Mouse (Mus musculus) neural tube, embryonic 13.5 days (tissue): ENCODE measurements around the gene Slx4ip. TPM values are rescaled to one million over a fixed set of nuclear protein-coding genes. Genes with fewer than 3 reads are reported as not detected.
A peak's percentile ranks its signal among the peaks of the same experiment; 100 is the strongest.

Experiments used
- ATAC-seq: fragments of 200-750 bp; cut with Nextera tagmentation; 2 replicates; pipeline ENCODE4 v1.8.0; 2017; ENCODE audit warnings: low read depth, mild to moderate bottlenecking, moderate TSS enrichment, moderate library complexity
- H3K27ac ChIP-seq: fragments of 300-500 bp; sonication (generic); replicated peaks from 2 replicates; pipeline ENCODE4 v1.5.1; 2015; ENCODE audit warnings: moderate library complexity, mild to moderate bottlenecking, inconsistent platforms
- H3K27me3 ChIP-seq: fragments of 300-500 bp; sonication (generic); 2 replicates; pipeline ENCODE4 v1.6.1; 2015; ENCODE audit warnings: mild to moderate bottlenecking, inconsistent platforms
- H3K36me3 ChIP-seq: fragments of 300-500 bp; sonication (generic); 2 replicates; pipeline ENCODE4 v1.6.1; 2015; ENCODE audit warnings: mild to moderate bottlenecking, inconsistent platforms
- H3K4me1 ChIP-seq: fragments of 300-500 bp; sonication (generic); replicated peaks from 2 replicates; pipeline ENCODE4 v1.6.1; 2015; ENCODE audit warnings: inconsistent platforms
- H3K4me2 ChIP-seq: fragments of 300-500 bp; sonication (generic); 2 replicates; pipeline ENCODE4 v1.6.1; 2015; ENCODE audit warnings: inconsistent platforms, mild to moderate bottlenecking, moderate library complexity
- H3K4me3 ChIP-seq: fragments of 300-500 bp; sonication (generic); 2 replicates; pipeline ENCODE4 v1.5.1; 2015; ENCODE audit warnings: mild to moderate bottlenecking, inconsistent platforms
- H3K9ac ChIP-seq: fragments of 300-500 bp; sonication (generic); 2 replicates; pipeline ENCODE4 v1.6.1; 2015; ENCODE audit warnings: moderate library complexity, mild to moderate bottlenecking, inconsistent platforms
- H3K9me3 ChIP-seq: fragments of 300-500 bp; sonication (generic); 2 replicates; pipeline ENCODE4 v1.6.1; 2016; ENCODE audit warnings: inconsistent platforms
- WGBS: fragments of 180-500 bp; shearing (Covaris S2); methylation state at CpG from one replicate; pipeline ENCODE4 v1.1.7; 2015; 5-methylcytosine and 5-hydroxymethylcytosine counted together
- polyA plus RNA-seq: library from polyadenylated mRNA; unstranded; fragments of >200 nt; fragmentation: Nextera tagmentation; extraction: Ambion mirVana; gene quantifications from 2 replicates; pipeline ENCODE4 v1.2.1, GENCODE M21; 2015

Gene Slx4ip
- polyA plus RNA-seq, 1 experiment from 2014 or later, result 12.3 TPM

DNA sequence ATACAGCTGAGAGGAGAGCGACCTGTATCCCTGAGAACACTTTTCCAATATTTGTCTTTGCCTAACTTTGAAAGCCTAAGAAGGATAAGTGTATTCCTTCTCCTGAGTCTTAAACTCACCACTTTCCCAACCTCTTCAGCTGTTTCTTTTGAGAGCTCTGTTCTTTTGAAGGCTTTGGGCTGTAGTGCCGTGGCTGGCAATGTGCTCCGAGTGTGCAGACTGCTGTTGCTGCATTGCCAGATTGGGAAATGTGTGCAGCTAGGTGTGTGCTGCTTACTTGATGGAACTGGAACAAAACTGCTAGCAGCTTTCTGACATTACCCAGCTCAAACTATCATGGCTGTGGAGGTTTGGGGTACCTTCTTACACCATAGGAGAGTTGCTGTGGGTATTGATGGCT is 22.0 kb downstream of the Slx4ip start:
- H3K9ac ChIP-seq, result no peak overlapping the region
- H3K4me2 ChIP-seq, result no peak overlapping the region
- no peaks in the 10 kb centered on the region for H3K9me3 ChIP-seq
- peaks cover 9% of the 10 kb centered on the region for H3K4me1 ChIP-seq
- no peaks in the 10 kb centered on the region for H3K36me3 ChIP-seq
- ATAC-seq, result no peak
- H3K4me3 ChIP-seq, result no peak overlapping the region
- H3K27ac ChIP-seq, result no peak overlapping the region
- 36% methylated on average over 3 of the region's 3 CpGs for WGBS
- no peaks in the 10 kb centered on the region for H3K27me3 ChIP-seq

DNA sequence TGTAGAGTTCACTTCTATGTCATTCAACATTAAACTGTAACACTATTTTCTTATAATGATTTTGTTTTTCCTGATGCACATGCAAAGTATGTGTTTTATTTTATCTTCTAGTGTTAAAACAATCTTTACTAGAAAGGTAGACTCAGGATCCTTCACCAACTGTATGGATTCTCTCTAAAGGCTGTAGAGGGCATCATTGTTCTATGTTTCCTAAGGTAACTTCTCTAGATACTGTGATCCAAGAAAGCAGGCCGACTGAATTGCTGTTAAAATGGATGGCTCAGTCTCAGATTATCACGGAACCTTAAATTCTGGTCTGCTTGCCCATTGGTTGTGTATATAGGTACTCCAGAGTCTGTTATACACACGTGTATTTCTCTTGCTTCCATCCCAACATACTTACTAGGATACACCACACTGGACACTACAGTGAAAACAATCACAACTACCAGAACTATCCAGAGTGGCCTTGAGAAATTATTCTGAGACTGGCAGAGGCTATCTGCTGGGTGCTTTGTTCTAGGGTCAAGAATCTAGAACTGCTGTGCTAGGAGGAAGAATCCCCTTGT is 23.4 kb downstream of the Slx4ip start:
- Histone ChIP-seq H3K27ac (no peak overlapping the region), H3K9me3 (no peaks in the 10 kb centered on the region), H3K9ac (no peak overlapping the region), H3K36me3 (no peaks in the 10 kb centered on the region), H3K4me1 (peaks cover 9% of the 10 kb centered on the region), H3K4me3 (no peak overlapping the region), H3K4me2 (no peak overlapping the region), H3K27me3 (no peaks in the 10 kb centered on the region)
- WGBS, result 49% methylated on average over 3 of the region's 3 CpGs
- no peak for ATAC-seq

DNA sequence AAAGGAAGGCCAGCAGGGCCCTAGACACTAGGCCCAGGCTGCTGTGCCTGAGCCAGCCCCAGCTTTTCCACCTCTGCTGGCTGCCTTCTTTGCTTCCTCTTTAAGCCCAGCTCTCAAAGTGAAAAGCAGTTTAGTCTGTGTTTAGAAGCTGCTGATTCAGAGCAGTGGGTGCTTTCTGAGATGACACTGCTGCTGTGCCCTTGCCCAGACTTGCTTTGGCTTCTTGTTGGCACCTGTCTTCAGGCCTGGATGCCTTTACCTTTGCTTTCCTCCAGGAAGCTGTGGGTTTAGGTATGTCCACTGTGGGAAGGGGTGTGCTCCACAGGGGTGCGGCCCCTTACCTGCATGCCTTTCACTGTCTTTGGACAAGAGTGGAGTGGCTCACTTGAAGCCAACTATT is 28.4 kb downstream of the Slx4ip start:
- H3K36me3 ChIP-seq, result no peaks in the 10 kb centered on the region
- peaks cover 4% of the 10 kb centered on the region for H3K4me1 ChIP-seq
- no peak overlapping the region for H3K27ac ChIP-seq
- 100% methylated on average over 1 of the region's 1 CpGs for WGBS
- H3K9ac ChIP-seq, result no peak overlapping the region
- ATAC-seq, result no peak
- no peak overlapping the region for H3K4me2 ChIP-seq
- no peaks in the 10 kb centered on the region for H3K27me3 ChIP-seq
- H3K9me3 ChIP-seq, result no peaks in the 10 kb centered on the region
- H3K4me3 ChIP-seq, result no peak overlapping the region

DNA sequence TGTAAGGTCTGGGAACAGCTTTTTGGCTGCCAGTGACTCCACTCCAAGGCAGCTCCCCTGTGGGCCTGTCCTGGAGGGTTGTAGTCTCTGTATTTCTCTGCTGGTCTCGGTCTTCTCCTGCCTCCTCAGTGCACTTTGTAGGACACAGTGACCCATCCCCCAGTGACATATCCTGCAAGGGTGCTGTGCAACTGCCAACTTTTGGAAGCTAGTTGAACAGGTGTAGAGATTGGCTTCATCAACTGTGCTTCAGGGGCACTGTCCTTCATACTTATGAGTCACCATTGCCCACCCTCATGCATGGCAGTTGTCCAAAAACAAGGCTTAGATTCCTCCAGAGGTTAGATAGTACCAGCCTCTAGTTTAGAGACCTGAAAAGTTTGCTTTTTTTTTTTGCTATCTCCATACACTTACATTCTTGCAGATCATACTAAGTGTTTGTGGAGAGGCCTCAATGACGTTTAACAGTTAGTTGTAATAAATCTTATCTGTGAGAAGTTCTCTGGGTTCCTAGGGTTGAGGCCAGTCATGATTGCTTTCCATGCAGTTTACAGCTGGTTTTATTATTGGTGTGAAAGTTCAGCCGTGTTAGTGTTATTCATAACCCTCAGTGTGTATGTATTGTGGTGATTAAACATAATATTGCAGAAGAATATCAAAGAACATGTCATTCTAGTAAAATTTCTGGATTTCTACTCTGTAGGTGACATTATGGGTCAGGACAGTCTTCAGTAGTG is 29.4 kb downstream of the Slx4ip start:
- Histone ChIP-seq H3K27ac (no peak overlapping the region), H3K4me1 (peaks cover 4% of the 10 kb centered on the region), H3K9me3 (no peaks in the 10 kb centered on the region), H3K4me2 (no peak overlapping the region), H3K9ac (no peak overlapping the region), H3K4me3 (no peak overlapping the region), H3K27me3 (no peaks in the 10 kb centered on the region), H3K36me3 (no peaks in the 10 kb centered on the region)
- ATAC-seq, result no peak
- 75% methylated on average over 3 of the region's 3 CpGs for WGBS

DNA sequence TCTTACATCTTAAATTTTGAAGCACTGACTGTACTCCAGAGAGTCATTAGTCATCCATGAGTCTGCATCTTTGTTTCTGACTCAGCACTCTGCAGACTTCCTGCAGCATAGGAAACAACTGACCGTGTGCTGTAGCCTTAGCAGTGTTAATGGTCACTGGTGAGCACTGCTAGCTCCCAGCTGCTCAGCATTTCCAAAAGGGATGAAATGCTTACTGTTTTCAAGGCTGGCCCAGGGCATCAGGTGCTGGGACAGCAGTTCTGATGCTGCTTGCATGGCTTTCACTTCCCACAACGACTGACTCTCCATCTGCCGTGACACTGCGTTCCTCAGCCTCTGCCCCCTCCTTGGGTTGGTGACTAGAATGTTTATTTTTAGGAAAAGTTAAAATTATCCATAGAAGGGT is 30.0 kb downstream of the Slx4ip start:
- H3K4me3 ChIP-seq, result no peak overlapping the region
- ATAC-seq, result no peak; the same call in 1 of the 2 replicates
- no peaks in the 10 kb centered on the region for H3K36me3 ChIP-seq
- H3K9ac ChIP-seq, result no peak overlapping the region
- no peaks in the 10 kb centered on the region for H3K9me3 ChIP-seq
- no peak overlapping the region for H3K27ac ChIP-seq
- no peaks in the 10 kb centered on the region for H3K27me3 ChIP-seq
- H3K4me1 ChIP-seq, result peaks cover 4% of the 10 kb centered on the region
- 61% methylated on average over 4 of the region's 4 CpGs for WGBS
- H3K4me2 ChIP-seq, result no peak overlapping the region

DNA sequence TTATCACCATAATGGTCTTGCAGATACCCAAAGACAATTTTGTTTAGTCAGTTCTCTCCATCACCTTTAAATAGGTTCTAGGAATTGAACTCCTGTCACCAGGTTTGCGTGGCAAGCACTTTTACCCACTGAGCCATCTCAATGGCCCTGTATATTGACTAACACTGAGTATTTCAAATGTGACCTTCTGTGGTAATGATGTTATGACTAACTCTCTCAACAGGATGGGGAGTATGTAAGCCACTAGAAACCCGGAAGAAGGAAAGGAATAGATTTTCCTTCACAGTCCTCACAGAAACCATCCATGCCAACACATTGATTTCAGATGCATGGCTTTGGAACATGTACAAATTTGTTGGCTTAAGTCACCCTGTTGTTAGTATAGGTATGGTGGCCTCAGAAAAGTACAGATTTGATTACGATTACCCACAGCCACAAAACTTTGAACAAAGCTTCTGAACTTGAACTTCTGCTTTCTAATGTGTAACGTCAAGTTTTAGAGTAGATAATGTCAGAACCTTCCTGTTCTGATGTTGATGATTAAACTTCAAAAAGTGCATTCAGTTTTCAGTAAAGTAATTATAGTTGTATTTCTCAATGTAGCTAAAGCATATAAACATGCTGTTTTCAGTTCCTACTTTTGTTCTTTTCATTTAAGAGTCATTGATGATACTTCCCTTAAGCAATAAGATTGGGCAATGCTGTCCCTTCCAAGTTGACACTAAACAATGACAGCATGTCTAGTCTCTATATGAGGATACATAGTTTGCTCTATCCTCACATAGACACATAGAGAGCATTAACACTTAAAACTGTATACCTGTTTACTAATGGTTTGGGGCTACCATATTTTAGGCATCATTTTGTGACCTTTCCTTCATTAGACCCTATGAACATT is 45.6 kb downstream of the Slx4ip start:
- WGBS, result 92% methylated on average over 4 of the region's 4 CpGs
- no peaks in the 10 kb centered on the region for H3K27me3 ChIP-seq
- no peak for ATAC-seq

DNA sequence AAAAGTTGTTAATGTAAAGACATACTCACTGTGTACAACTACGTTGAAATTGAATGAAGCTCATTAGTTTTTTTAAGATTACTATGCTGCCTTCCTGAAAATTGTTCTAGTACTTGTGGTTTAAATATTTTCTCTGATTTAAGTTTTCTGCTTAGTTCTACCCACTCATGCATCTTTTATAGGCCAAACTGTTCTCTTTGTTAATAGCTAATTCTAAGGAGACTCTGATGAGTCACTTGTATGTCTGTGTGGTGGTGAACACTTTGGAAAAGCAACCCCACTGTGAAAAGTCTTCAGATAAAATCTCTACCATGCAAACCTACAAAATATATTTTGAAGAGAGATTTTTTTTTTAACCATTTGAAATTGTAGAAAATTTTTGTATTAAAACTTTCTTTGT is 47.2 kb downstream of the Slx4ip start:
- 82% methylated on average over 1 of the region's 1 CpGs for WGBS
- no peak overlapping the region for H3K4me2 ChIP-seq
- no peaks in the 10 kb centered on the region for H3K4me1 ChIP-seq
- no peak overlapping the region for H3K4me3 ChIP-seq
- no peak for ATAC-seq
- H3K27me3 ChIP-seq, result no peaks in the 10 kb centered on the region
- no peak overlapping the region for H3K9ac ChIP-seq
- H3K9me3 ChIP-seq, result no peaks in the 10 kb centered on the region
- H3K27ac ChIP-seq, result no peak overlapping the region
- H3K36me3 ChIP-seq, result no peaks in the 10 kb centered on the region

More for the DNA sequence above, 45.6 kb downstream of the Slx4ip start:
- Histone ChIP-seq H3K9ac (no peak overlapping the region), H3K36me3 (no peaks in the 10 kb centered on the region), H3K4me3 (no peak overlapping the region), H3K9me3 (no peaks in the 10 kb centered on the region), H3K4me2 (no peak overlapping the region), H3K27ac (no peak overlapping the region), H3K4me1 (no peaks in the 10 kb centered on the region)

DNA sequence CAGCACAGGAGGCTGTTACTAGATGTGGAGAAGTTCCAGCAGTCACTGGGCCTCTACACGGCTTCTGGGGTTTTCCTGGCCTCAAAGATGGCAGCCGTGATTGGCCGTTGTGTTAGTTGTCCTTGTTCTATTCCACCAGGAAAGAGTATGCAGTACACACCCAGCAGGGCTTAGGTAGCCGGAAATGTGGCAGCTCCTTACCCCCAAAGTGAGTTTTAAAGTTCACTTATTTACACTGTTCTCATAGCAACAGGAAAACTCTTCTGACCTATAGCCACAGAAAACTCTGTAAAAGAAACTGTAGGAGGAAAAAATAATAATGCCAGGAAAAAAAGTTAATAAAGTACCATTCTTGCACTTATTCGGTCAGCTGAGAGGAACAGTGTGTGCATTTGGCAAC is 55.3 kb downstream of the Slx4ip start:
- Histone ChIP-seq H3K4me3 (no peak overlapping the region), H3K27me3 (no peaks in the 10 kb centered on the region), H3K27ac (no peak overlapping the region), H3K9me3 (no peaks in the 10 kb centered on the region), H3K36me3 (no peaks in the 10 kb centered on the region), H3K9ac (no peak overlapping the region), H3K4me2 (no peak overlapping the region), H3K4me1 (no peaks in the 10 kb centered on the region)
- ATAC-seq, result no peak
- 86% methylated on average over 5 of the region's 5 CpGs for WGBS

DNA sequence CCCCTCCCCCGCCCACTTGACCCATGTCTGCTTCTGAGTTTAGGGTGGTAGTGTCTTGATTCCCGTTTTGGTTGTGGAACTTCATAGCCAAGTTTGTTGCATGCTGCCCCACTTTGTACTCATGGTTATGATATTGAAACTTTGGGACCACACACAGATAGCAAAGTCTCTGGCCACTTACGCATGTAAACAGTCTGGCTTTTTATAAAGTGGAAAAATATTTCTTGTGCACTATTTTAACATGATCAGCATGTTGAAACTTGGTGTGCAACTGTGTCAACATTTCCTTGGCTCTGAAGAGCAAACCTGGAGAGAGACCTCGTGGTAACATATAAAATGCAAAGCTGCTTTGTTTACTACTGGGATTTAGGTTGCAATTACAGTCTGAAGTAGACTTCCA is 56.5 kb downstream of the Slx4ip start:
- H3K9ac ChIP-seq, result no peak overlapping the region
- no peak overlapping the region for H3K4me3 ChIP-seq
- no peak overlapping the region for H3K27ac ChIP-seq
- no peak overlapping the region for H3K4me2 ChIP-seq
- no peak for ATAC-seq
- 78% methylated on average over 4 of the region's 4 CpGs for WGBS
- no peaks in the 10 kb centered on the region for H3K27me3 ChIP-seq
- no peaks in the 10 kb centered on the region for H3K36me3 ChIP-seq
- H3K9me3 ChIP-seq, result no peaks in the 10 kb centered on the region
- H3K4me1 ChIP-seq, result no peaks in the 10 kb centered on the region

DNA sequence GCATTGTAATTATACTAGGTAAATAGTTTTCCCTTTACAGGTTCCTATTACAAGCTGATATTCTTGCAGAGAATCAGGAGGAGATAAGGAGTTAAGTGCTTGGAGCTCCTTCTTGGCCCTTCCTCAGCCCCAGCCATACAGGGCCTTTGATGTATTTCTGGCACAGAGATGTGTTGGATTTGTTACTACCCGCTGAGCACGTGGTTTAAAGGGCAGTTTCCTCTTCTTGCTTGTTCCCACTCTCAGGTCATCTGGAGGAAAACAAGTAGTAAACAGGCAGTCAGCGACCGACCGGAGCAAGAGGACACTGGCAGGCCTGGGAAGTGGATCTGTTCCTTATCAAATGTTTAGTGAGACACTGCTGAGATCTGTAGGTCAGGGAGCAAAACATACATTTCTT is 56.9 kb downstream of the Slx4ip start:
- no peaks in the 10 kb centered on the region for H3K36me3 ChIP-seq
- H3K9ac ChIP-seq, result no peak overlapping the region
- no peak for ATAC-seq
- H3K4me1 ChIP-seq, result no peaks in the 10 kb centered on the region
- H3K27me3 ChIP-seq, result no peaks in the 10 kb centered on the region
- WGBS, result 70% methylated on average over 5 of the region's 5 CpGs
- no peaks in the 10 kb centered on the region for H3K9me3 ChIP-seq
- H3K4me2 ChIP-seq, result no peak overlapping the region
- H3K4me3 ChIP-seq, result no peak overlapping the region
- H3K27ac ChIP-seq, result peak overlapping the region; percentile 13; the same call in 1 of the 2 replicates

DNA sequence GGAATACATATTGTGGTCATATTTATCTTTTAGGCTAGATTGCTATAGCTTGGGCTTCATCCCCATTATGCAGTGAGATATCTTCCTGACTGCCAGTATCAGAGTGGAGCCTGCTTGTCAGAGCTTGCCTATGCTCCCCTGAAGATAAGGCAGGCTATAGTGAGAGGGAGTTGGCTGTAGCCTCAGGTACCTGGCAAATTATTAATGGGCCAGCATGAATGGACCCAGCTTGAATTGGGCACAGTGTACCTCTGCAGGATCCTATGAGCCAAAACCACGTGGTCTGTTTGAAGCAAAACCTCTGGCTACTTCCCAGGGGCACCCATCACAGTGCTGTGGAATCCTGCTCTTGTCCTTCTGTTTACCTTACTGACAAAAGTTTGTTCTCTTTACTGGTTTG is 61.2 kb downstream of the Slx4ip start:
- Histone ChIP-seq H3K4me1 (peaks cover 11% of the 10 kb centered on the region; the same call in 1 of the 2 replicates), H3K36me3 (no peaks in the 10 kb centered on the region), H3K27ac (no peak overlapping the region), H3K9me3 (no peaks in the 10 kb centered on the region), H3K4me2 (no peak overlapping the region), H3K27me3 (no peaks in the 10 kb centered on the region), H3K4me3 (no peak overlapping the region), H3K9ac (no peak overlapping the region)
- ATAC-seq, result no peak
- WGBS, result 70% methylated on average over 1 of the region's 1 CpGs
